Mouse (Mus musculus) lung, adult 18-20 months (tissue): Measurements from ENCODE around the gene Tmem269.

Source experiments
- DNase-seq, 2 experiments: peaks; one replicate each; pipeline ENCODE4 v3.0.0; 2022; ENCODE audit warnings: mixed read lengths in 2 of 2

Tmem269 gene

GRCm38 (mm10) chr4:119234348-119234747 is 16.3 kb upstream of the Tmem269 start:
- DNase-seq, result no peak

GRCm38 (mm10) chr4:119233256-119233901 is 15.4 kb upstream of the Tmem269 start:
- peak in 1 of 2 experiments; percentile 24 for DNase-seq

- DNase-seq, result peak; percentile 100
Measured at GRCm38 (mm10) chr4:119232410-119233255, 14.6 kb upstream of the Tmem269 start, which contains the start of the genes AU022252 and P3h1. TSS of gene AU022252 (minus strand) at chr4:119232712. TSS of gene P3h1 (plus strand) at chr4:119232915.

- no peak for DNase-seq
Measured at GRCm38 (mm10) chr4:119226751-119227150, 8.7 kb upstream of the Tmem269 start.

- DNase-seq, result no peak
Measured at GRCm38 (mm10) chr4:119225719-119226118, 7.7 kb upstream of the Tmem269 start.

GRCm38 (mm10) chr4:119224534-119224933 is 6.5 kb upstream of the Tmem269 start:
- no peak for DNase-seq

- DNase-seq, result peak in 1 of 2 experiments; percentile 37
Measured at GRCm38 (mm10) chr4:119223696-119224095, 5.7 kb upstream of the Tmem269 start.

- DNase-seq, result no peak
Measured at GRCm38 (mm10) chr4:119216667-119217066, 1.4 kb downstream of the Tmem269 start.

GRCm38 (mm10) chr4:119204672-119205071 is 13.3 kb downstream of the Tmem269 start:
- DNase-seq, result peak; percentile 42 to 50

GRCm38 (mm10) chr4:119198105-119198504 is 19.9 kb downstream of the Tmem269 start:
- DNase-seq, result no peak

- no peak for DNase-seq
Measured at GRCm38 (mm10) chr4:119195582-119196320, 22.3 kb downstream of the Tmem269 start.

- peak; percentile 77 to 83 for DNase-seq
Measured at GRCm38 (mm10) chr4:119194909-119195581, 23.0 kb downstream of the Tmem269 start, which contains the start of gene Svbp. TSS of gene Svbp (plus strand) at chr4:119195306.

GRCm38 (mm10) chr4:119192757-119193156 is 25.3 kb downstream of the Tmem269 start:
- DNase-seq, result no peak

GRCm38 (mm10) chr4:119191273-119191672 is 26.7 kb downstream of the Tmem269 start:
- DNase-seq, result no peak

GRCm38 (mm10) chr4:119190618-119191017 is 27.4 kb downstream of the Tmem269 start:
- DNase-seq, result no peak

GRCm38 (mm10) chr4:119189864-119190263 is 28.2 kb downstream of the Tmem269 start, which contains the start of gene Ermap:
TSS of gene Ermap (minus strand) at chr4:119190011.
- DNase-seq, result no peak

- DNase-seq, result no peak
Measured at GRCm38 (mm10) chr4:119189392-119189791, 28.6 kb downstream of the Tmem269 start.

- no peak for DNase-seq
Measured at GRCm38 (mm10) chr4:119188060-119188785, 29.8 kb downstream of the Tmem269 start.

GRCm38 (mm10) chr4:119185771-119186170 is 32.2 kb downstream of the Tmem269 start:
- no peak for DNase-seq

GRCm38 (mm10) chr4:119183525-119183924 is 34.5 kb downstream of the Tmem269 start:
- DNase-seq, result no peak

GRCm38 (mm10) chr4:119181456-119181855 is 36.6 kb downstream of the Tmem269 start:
- peak; percentile 29 for DNase-seq
